Mouse (Mus musculus) NIH3T3 (cell line): ENCODE measurements at regions not wholly inside any gene's neighbourhood (a gene's known extent, or its start where the extent isn't known, plus 50 kb on each side); places are given as distances from the start of the nearest gene placed in this dataset.

ENCODE experiments used
- DNase-seq: peaks from one replicate; pipeline ENCODE4 v3.0.0-alpha.2; 2012; ENCODE audit warnings: low read depth

GRCm38 (mm10) chr9:13905086-13905669 is 77.7 kb downstream of the Fam76b start:
- DNase-seq, result no peak

GRCm38 (mm10) chr9:13906736-13907135 is 79.2 kb downstream of the Fam76b start:
- no peak for DNase-seq

GRCm38 (mm10) chr9:13909604-13910003 is 82.1 kb downstream of the Fam76b start:
- DNase-seq, result no peak

- DNase-seq, result no peak
These were observed 82.6 kb downstream of the Fam76b start for GRCm38 (mm10) chr9:13910091-13910490.

- DNase-seq, result no peak
These were observed 85.9 kb downstream of the Fam76b start for GRCm38 (mm10) chr9:13913459-13913858.

GRCm38 (mm10) chr9:13914131-13914530 is 86.6 kb downstream of the Fam76b start:
- DNase-seq, result no peak

GRCm38 (mm10) chr9:13914847-13915246 is 87.3 kb downstream of the Fam76b start:
- no peak for DNase-seq

- DNase-seq, result no peak
These were observed 89.3 kb downstream of the Fam76b start for GRCm38 (mm10) chr9:13916837-13917236.

- no peak for DNase-seq
These were observed 91.2 kb downstream of the Fam76b start for GRCm38 (mm10) chr9:13918606-13919202.

- peak; percentile 17 for DNase-seq
These were observed 92.4 kb downstream of the Fam76b start for GRCm38 (mm10) chr9:13919739-13920410.

- DNase-seq, result no peak
These were observed 93.1 kb downstream of the Fam76b start for GRCm38 (mm10) chr9:13920623-13921022.

- peak; percentile 27 for DNase-seq
These were observed 104.5 kb downstream of the Fam76b start for GRCm38 (mm10) chr9:13932001-13932508.

- no peak for DNase-seq
These were observed 105.9 kb downstream of the Fam76b start for GRCm38 (mm10) chr9:13933404-13933803.

GRCm38 (mm10) chr9:13937301-13937700 is 109.8 kb downstream of the Fam76b start:
- DNase-seq, result no peak

- no peak for DNase-seq
These were observed 119.0 kb downstream of the Fam76b start for GRCm38 (mm10) chr9:13946519-13946918.

- DNase-seq, result no peak
These were observed 124.6 kb downstream of the Fam76b start for GRCm38 (mm10) chr9:13952157-13952556.

- DNase-seq, result no peak
These were observed 135.7 kb downstream of the Fam76b start for GRCm38 (mm10) chr9:13963140-13963763.

GRCm38 (mm10) chr9:13963796-13964195 is 136.3 kb downstream of the Fam76b start:
- DNase-seq, result no peak

- no peak for DNase-seq
These were observed 136.7 kb downstream of the Fam76b start for GRCm38 (mm10) chr9:13964256-13964655.

- DNase-seq, result no peak
These were observed 138.7 kb downstream of the Fam76b start for GRCm38 (mm10) chr9:13966212-13966611.

GRCm38 (mm10) chr9:13969262-13969661 is 141.7 kb downstream of the Fam76b start:
- DNase-seq, result peak; percentile 32

- no peak for DNase-seq
These were observed 146.1 kb downstream of the Fam76b start for GRCm38 (mm10) chr9:13973600-13973999.

- no peak for DNase-seq
These were observed 147.4 kb downstream of the Fam76b start for GRCm38 (mm10) chr9:13974870-13975269.
